Comparison of ENCODE assay signal across 17 mouse cellular contexts in genomic region chr9:51232163-51232562, GRCm38 (mm10). TPM values are rescaled to one million over a fixed set of nuclear protein-coding genes. Genes with fewer than 3 reads are reported as not detected.
"Had no signal": no experiment of that assay in that cellular context is flagged by ENCODE, and none has a peak within 500 bp of the region (broad histone marks: within the 10 kb centered on the region; RNA-seq: fewer than 3 reads in every experiment).

No protein-coding gene starts in this region.

- H3K27me3 ChIP-seq: stomach, embryonic 15.5 days had no signal

- H3K9ac ChIP-seq: liver, embryonic 14.5 days; lung, embryonic 14.5 days; midbrain, embryonic 12.5 days; neural tube, embryonic 12.5 days; stomach, embryonic 15.5 days had no signal

- H3K4me2 ChIP-seq: lung, embryonic 14.5 days; midbrain, embryonic 12.5 days; neural tube, embryonic 12.5 days; stomach, embryonic 15.5 days had no signal

- H3K4me1 ChIP-seq: neural tube, embryonic 12.5 days; stomach, embryonic 15.5 days had no signal

- ATAC-seq: midbrain, embryonic 16.5 days had no signal

- H3K36me3 ChIP-seq: midbrain, embryonic 10.5 days; midbrain, embryonic 12.5 days; neural tube, embryonic 12.5 days; stomach, embryonic 15.5 days had no signal

- H3K4me3 ChIP-seq: midbrain, embryonic 10.5 days; midbrain, embryonic 12.5 days; neural tube, embryonic 12.5 days; stomach, embryonic 15.5 days had no signal

- H3K27ac ChIP-seq: liver, embryonic 14.5 days; midbrain, embryonic 10.5 days; midbrain, embryonic 12.5 days; neural tube, embryonic 12.5 days; stomach, embryonic 15.5 days had no signal

- H3K9me3 ChIP-seq: midbrain, embryonic 10.5 days; midbrain, embryonic 12.5 days; neural tube, embryonic 12.5 days; stomach, embryonic 15.5 days had no signal

- DNase-seq: lung, adult 18-20 months; lung, embryonic 14.5 days; lung, postnatal 10 days; lung, postnatal 4 days; midbrain, embryonic 14.5 days; right cerebral cortex, postnatal 14 days; thymus, adult 2 months; thymus, postnatal 25 days; thymus, postnatal 4 days had no signal

RNA-seq across cellular contexts. Expression of gene Pou2af1, which starts 18.7 kb away (rescaled TPM):
- polyA plus RNA-seq: lung, embryonic 14.5 days; midbrain, embryonic 10.5 days; midbrain, embryonic 12.5 days; neural tube, embryonic 12.5 days; neural tube, embryonic 14.5 days had no signal

RNA-seq across cellular contexts. Expression of gene Colca2, which starts 46.2 kb away (rescaled TPM):
- total RNA-seq: neutrophil, adult 5-6 weeks had no signal
